Mouse (Mus musculus): Measurements from ENCODE around the gene Tceanc.

- TF ChIP-seq POLR2A (IDR thresholded peaks at IDR 0.05; ENCODE audit: extremely low read depth, insufficient read depth, low read length) (no peak), CTCF (IDR thresholded peaks at IDR 0.05; ENCODE audit: low read depth, low read length) (no peak)
These were observed 1.7 kb downstream of the Tceanc start for GRCm38 (mm10) chrX:166516631-166517030.
